Mouse (Mus musculus): ENCODE results near the gene Olfr1186. TPM values are rescaled to one million over a fixed set of nuclear protein-coding genes. Genes with fewer than 3 reads are reported as not detected.

Gene Olfr1186
- polyA plus RNA-seq (2012; rRNA removed): not detected in 2 replicates

GRCm38 (mm10) chr2:88518251-88518650, at the start of gene Olfr1186:
Gene Olfr1186, plus strand, starts transcription at chr2:88518551.

GRCm38 (mm10) chr2:88483298-88483697, 35.1 kb upstream of the Olfr1186 start, which contains the start of gene Olfr1184:
Gene Olfr1184, plus strand, starts transcription at chr2:88483598.

GRCm38 (mm10) chr2:88493020-88493419, 25.3 kb upstream of the Olfr1186 start, which contains the start of gene Olfr1185-ps1:
Gene Olfr1185-ps1, plus strand, starts transcription at chr2:88493320.

GRCm38 (mm10) chr2:88556635-88557034, 38.3 kb downstream of the Olfr1186 start, which contains the start of gene Olfr1188:
Gene Olfr1188, plus strand, starts transcription at chr2:88556935.

Other genes starting within 250 kb of the Olfr1186 start
- gene Olfr1173, start 238.7 kb upstream of the Olfr1186 start, polyA plus RNA-seq (2012; rRNA removed): not detected in 2 replicates
- gene Olfr1174-ps, start 203.4 kb upstream of the Olfr1186 start, polyA plus RNA-seq (2012; rRNA removed): not detected in 2 replicates
- not detected in 2 replicates for gene Olfr1175-ps, start 191.3 kb upstream of the Olfr1186 start, polyA plus RNA-seq (2012; rRNA removed)
- gene Olfr1176, start 181.8 kb upstream of the Olfr1186 start, polyA plus RNA-seq (2012; rRNA removed): not detected in 2 replicates
- not detected in 2 replicates for gene Olfr1177-ps, start 172.1 kb upstream of the Olfr1186 start, polyA plus RNA-seq (2012; rRNA removed)
- not detected in 2 replicates for gene Olfr1178, start 131.5 kb upstream of the Olfr1186 start, polyA plus RNA-seq (2012; rRNA removed)
- gene Olfr1179, start 112.1 kb upstream of the Olfr1186 start, polyA plus RNA-seq (2012; rRNA removed): not detected in 2 replicates
- gene Olfr1180, start 99.4 kb upstream of the Olfr1186 start, polyA plus RNA-seq (2012; rRNA removed): not detected in 2 replicates
- not detected in 2 replicates for gene Olfr1181, start 92.4 kb upstream of the Olfr1186 start, polyA plus RNA-seq (2012; rRNA removed)
- not detected in 2 replicates for gene Gm13757, start 69.4 kb upstream of the Olfr1186 start, polyA plus RNA-seq (2012; rRNA removed)
- not detected in 2 replicates for gene Olfr1183, start 63.7 kb upstream of the Olfr1186 start, polyA plus RNA-seq (2012; rRNA removed)
- not detected in 2 replicates for gene Olfr1184, start 35.0 kb upstream of the Olfr1186 start, polyA plus RNA-seq (2012; rRNA removed)
- not detected in 2 replicates for gene Olfr1185-ps1, start 25.2 kb upstream of the Olfr1186 start, polyA plus RNA-seq (2012; rRNA removed)
- not detected in 2 replicates for gene Olfr1188, start 38.4 kb downstream of the Olfr1186 start, polyA plus RNA-seq (2012; rRNA removed)
- gene Olfr1189, start 67.9 kb downstream of the Olfr1186 start, polyA plus RNA-seq (2012; rRNA removed): not detected in 2 replicates
- not detected in 2 replicates for gene Olfr1191-ps1, start 122.0 kb downstream of the Olfr1186 start, polyA plus RNA-seq (2012; rRNA removed)
- gene Olfr1192-ps1, start 130.0 kb downstream of the Olfr1186 start, polyA plus RNA-seq (2012; rRNA removed): not detected in 2 replicates
- gene Olfr1193, start 157.1 kb downstream of the Olfr1186 start, polyA plus RNA-seq (2012; rRNA removed): not detected in 2 replicates
- not detected in 2 replicates for gene Olfr1195, start 170.6 kb downstream of the Olfr1186 start, polyA plus RNA-seq (2012; rRNA removed)
- not detected in 2 replicates for gene Olfr1196, start 186.0 kb downstream of the Olfr1186 start, polyA plus RNA-seq (2012; rRNA removed)
- not detected in 2 replicates for gene Olfr1197, start 213.8 kb downstream of the Olfr1186 start, polyA plus RNA-seq (2012; rRNA removed)
- gene Olfr1198, start 232.8 kb downstream of the Olfr1186 start, polyA plus RNA-seq (2012; rRNA removed): not detected in 2 replicates
- gene Olfr1199, start 241.9 kb downstream of the Olfr1186 start, polyA plus RNA-seq (2012; rRNA removed): not detected in 2 replicates

Measured in ovary, adult 2 months (tissue).